In the genomic region with DNA sequence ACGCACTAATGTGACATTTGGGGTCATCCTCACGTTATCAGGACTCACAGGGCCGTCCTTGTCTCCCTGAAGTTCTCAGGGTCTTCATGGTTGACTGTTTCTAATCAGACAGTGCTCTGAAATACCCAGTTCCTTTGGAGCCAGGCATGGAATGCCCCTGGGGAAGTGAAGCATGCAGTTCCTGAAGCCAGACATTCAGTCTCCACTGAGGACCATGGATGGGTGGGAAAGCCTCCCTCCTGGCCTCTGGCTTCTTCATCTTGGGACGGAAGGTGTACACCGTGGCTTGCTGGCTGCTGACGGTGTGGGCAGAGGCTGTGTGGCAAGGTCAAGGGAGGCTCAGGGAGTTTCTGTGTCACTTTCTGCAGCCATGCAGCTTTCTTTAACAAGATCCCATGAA, we compare ENCODE assay signal across 14 mouse cellular contexts.
DNase-seq lines count a peak whose midpoint lies in the region; ATAC-seq and TF ChIP-seq lines count a peak whose summit lies in the region.
"Had no signal": no experiment of that assay in that cellular context is flagged by ENCODE, and none has a peak within 500 bp of the region (broad histone marks: within the 10 kb centered on the region; RNA-seq: fewer than 3 reads in every experiment).

No protein-coding gene starts in this region.

- ATAC-seq in liver, postnatal 0 days = no peak
- ATAC-seq in liver, embryonic 11.5 days (replicated peaks; ENCODE audit: low FRiP score) = no peak
- ATAC-seq: forebrain, embryonic 16.5 days had no signal

- TF ChIP-seq EP300 in liver, postnatal 0 days (IDR thresholded peaks at IDR 0.05; ENCODE audit: low read depth) = no peak

- H3K36me3 ChIP-seq in liver, postnatal 0 days (replicated peaks; ENCODE audit: insufficient read depth, low read length) = no peaks in the 10 kb centered on the region
- H3K36me3 ChIP-seq in liver, embryonic 11.5 days (ENCODE audit: control insufficient read depth, insufficient read depth, low read length) = no peaks in the 10 kb centered on the region

- peak; percentile 20 for DNase-seq in embryo, embryonic 10 days (ENCODE audit: low spot score)
- DNase-seq in embryo, embryonic 10.5 days (ENCODE audit: low spot score) = no peak
- no peak for DNase-seq in liver, postnatal 0 days
- no peak for DNase-seq in liver, embryonic 11.5 days (ENCODE audit: low spot score)
- peak; percentile 50 for DNase-seq in kidney, adult 18-20 months
- peak; percentile 36 to 74 for DNase-seq in kidney, postnatal 25 days
- DNase-seq in thymus, postnatal 36 days = no peak
- no peak for DNase-seq in ovary, adult 18-20 months (ENCODE audit: low spot score)
- DNase-seq: heart, postnatal 14 days; spleen, adult 18-20 months; thymus, postnatal 25 days had no signal

- H3K9me3 ChIP-seq in liver, postnatal 0 days (ENCODE audit: low read length) = no peaks in the 10 kb centered on the region
- H3K9me3 ChIP-seq in liver, embryonic 11.5 days (ENCODE audit: control insufficient read depth, low read length) = no peaks in the 10 kb centered on the region

- H3K4me1 ChIP-seq in liver, postnatal 0 days (ENCODE audit: insufficient read depth) = peaks cover 9% of the 10 kb centered on the region
- peaks cover 4% of the 10 kb centered on the region; the same call in 1 of the 2 replicates for H3K4me1 ChIP-seq in liver, embryonic 11.5 days (replicated peaks; ENCODE audit: control insufficient read depth, insufficient read depth, low read length)

- no peak overlapping the region for H3K4me3 ChIP-seq in liver, postnatal 0 days (ENCODE audit: low read depth, low read length)
- H3K4me3 ChIP-seq in liver, embryonic 11.5 days (ENCODE audit: low read depth, low read length) = no peak overlapping the region
- H3K4me3 ChIP-seq: myocyte had no signal

- no peak for TF ChIP-seq CTCF in liver, postnatal 0 days (IDR thresholded peaks at IDR 0.05; ENCODE audit: low read depth)

- no peaks in the 10 kb centered on the region for H3K27me3 ChIP-seq in liver, postnatal 0 days (ENCODE audit: insufficient read depth, low read length)
- H3K27me3 ChIP-seq in liver, embryonic 11.5 days (replicated peaks; ENCODE audit: control insufficient read depth, insufficient read depth, low read length) = no peaks in the 10 kb centered on the region
- H3K27me3 ChIP-seq: CH12.LX had no signal

- H3K4me2 ChIP-seq in liver, postnatal 0 days (ENCODE audit: low read depth, low read length) = no peak overlapping the region
- no peak overlapping the region for H3K4me2 ChIP-seq in liver, embryonic 11.5 days

- 64% methylated on average over 6 of the region's 6 CpGs for WGBS in liver, postnatal 0 days (ENCODE audit: insufficient replicate concordance)
- WGBS in liver, embryonic 11.5 days = 61% methylated on average over 6 of the region's 6 CpGs

- H3K9ac ChIP-seq in liver, postnatal 0 days (replicated peaks) = no peak overlapping the region
- no peak overlapping the region for H3K9ac ChIP-seq in liver, embryonic 11.5 days (ENCODE audit: low read depth, low read length)

- peak overlapping the region; percentile 91 for H3K27ac ChIP-seq in liver, postnatal 0 days (ENCODE audit: low read depth)
- no peak overlapping the region for H3K27ac ChIP-seq in liver, embryonic 11.5 days (ENCODE audit: low read depth, low read length)

Comparison
In these comparisons a context has a peak if more than half of its experiments do, and no peak if none do; other contexts are left out.
1. DNase-seq: peak in embryo, embryonic 10 days (single experiment), kidney, adult 18-20 months (single experiment) and kidney, postnatal 25 days (2 of 2); none in embryo, embryonic 10.5 days (single experiment), liver, postnatal 0 days (single experiment), liver, embryonic 11.5 days (single experiment), thymus, postnatal 36 days (0 of 2) and ovary, adult 18-20 months (single experiment).